Mouse (Mus musculus) lung, embryonic 16.5 days (tissue): ENCODE results near the gene Ndufs5. TPM values are rescaled to one million over a fixed set of nuclear protein-coding genes. Genes with fewer than 3 reads are reported as not detected.

ENCODE experiments used
- ATAC-seq: fragments of 200-750 bp; cut with Nextera tagmentation; 2 replicates; pipeline ENCODE4 v1.8.0; 2017; ENCODE audit warnings: low read depth, mild to moderate bottlenecking, moderate library complexity
- H3K27ac ChIP-seq: fragments of 300-500 bp; sonication (generic); 2 replicates; pipeline ENCODE4 v1.5.1; 2014; ENCODE audit warnings: mild to moderate bottlenecking, control low read depth, low read length
- H3K27me3 ChIP-seq: fragments of 300-500 bp; sonication (generic); 2 replicates; pipeline ENCODE4 v1.6.1; 2014; ENCODE audit warnings: low read depth, low read length, mixed read lengths; ENCODE audit not compliant: control insufficient read depth, insufficient read depth
- H3K36me3 ChIP-seq: fragments of 300-500 bp; sonication (generic); 2 replicates; pipeline ENCODE4 v1.6.1; 2014; ENCODE audit warnings: low read length; ENCODE audit not compliant: control insufficient read depth, insufficient read depth
- H3K4me1 ChIP-seq: fragments of 300-500 bp; sonication (generic); replicated peaks from 2 replicates; pipeline ENCODE4 v1.6.1; 2014; ENCODE audit warnings: low read length, mixed read lengths; ENCODE audit not compliant: control insufficient read depth, insufficient read depth
- H3K4me2 ChIP-seq: fragments of 300-500 bp; sonication (generic); 2 replicates; pipeline ENCODE4 v1.6.1; 2014; ENCODE audit warnings: low read depth, low read length, control low read depth
- H3K4me3 ChIP-seq: fragments of 300-500 bp; sonication (generic); 2 replicates; pipeline ENCODE4 v1.5.1; 2014; ENCODE audit warnings: mild to moderate bottlenecking, low read length, control low read depth
- H3K9ac ChIP-seq: fragments of 300-500 bp; sonication (generic); 2 replicates; pipeline ENCODE4 v1.6.1; 2014; ENCODE audit warnings: low read length, control low read depth
- H3K9me3 ChIP-seq: fragments of 300-500 bp; sonication (generic); 2 replicates; pipeline ENCODE4 v1.6.1; 2016; ENCODE audit warnings: low read length; ENCODE audit not compliant: control insufficient read depth
- WGBS: fragments of 180-500 bp; shearing (Covaris S2); extraction: QIAGEN DNeasy Blood & Tissue Kit; methylation state at CpG from one replicate; pipeline ENCODE4 v1.1.7; 2014; 5-methylcytosine and 5-hydroxymethylcytosine counted together
- polyA plus RNA-seq: library from polyadenylated mRNA; unstranded; fragments of >200 nt; fragmentation: Nextera tagmentation; extraction: Ambion mirVana; gene quantifications from 2 replicates; pipeline ENCODE4 v1.2.1, GENCODE M21; 2015

Ndufs5 gene
- polyA plus RNA-seq, 1 experiment from 2014 or later, result 297 TPM

DNA sequence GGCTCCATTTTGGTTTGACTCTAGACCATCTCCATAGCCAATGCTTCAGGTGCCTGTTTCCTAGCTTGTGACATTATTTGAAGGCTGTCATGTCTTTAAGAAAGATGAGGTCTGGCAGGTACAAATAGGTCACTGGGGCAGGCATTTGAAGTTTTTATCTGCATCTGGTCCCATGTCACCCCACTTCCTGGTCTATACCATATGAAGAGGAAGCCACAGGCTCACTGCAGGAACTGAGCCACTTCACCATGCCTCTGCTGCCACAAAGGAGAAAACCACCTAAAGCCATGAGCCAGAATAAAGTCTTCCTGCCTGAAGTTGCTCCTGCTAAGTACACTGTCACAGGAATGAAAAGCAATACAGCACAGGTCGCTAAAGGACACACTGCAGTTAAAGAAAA is 24.9 kb upstream of the Ndufs5 start:
- Histone ChIP-seq H3K9ac (no peak overlapping the region), H3K9me3 (no peaks in the 10 kb centered on the region), H3K27me3 (no peaks in the 10 kb centered on the region), H3K4me2 (no peak overlapping the region), H3K27ac (no peak overlapping the region), H3K4me3 (no peak overlapping the region), H3K4me1 (no peaks in the 10 kb centered on the region), H3K36me3 (peaks cover 10% of the 10 kb centered on the region)
- WGBS, result 73% methylated on average over 1 of the region's 1 CpGs
- ATAC-seq, result no peak

DNA sequence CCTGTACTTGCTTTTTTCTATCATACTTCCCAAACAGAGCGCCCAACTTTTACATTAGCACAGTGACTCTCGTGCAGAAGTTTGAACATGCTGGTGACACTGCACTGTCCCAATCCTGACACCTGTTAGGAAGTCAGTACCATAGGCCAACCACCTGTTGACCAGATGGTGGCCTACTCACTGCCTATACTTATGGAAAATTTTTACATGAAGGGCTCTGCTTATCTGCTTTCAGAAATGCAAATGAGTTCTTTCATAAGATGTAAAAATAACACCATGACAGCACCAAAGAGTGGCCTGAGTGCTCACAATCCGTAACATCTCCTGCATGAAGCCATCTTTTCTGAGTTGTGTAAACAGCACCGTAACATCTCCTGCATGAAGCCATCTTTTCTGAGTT is 20.7 kb upstream of the Ndufs5 start:
- WGBS, result 91% methylated on average over 4 of the region's 4 CpGs
- H3K9ac ChIP-seq, result no peak overlapping the region
- no peaks in the 10 kb centered on the region for H3K4me1 ChIP-seq
- ATAC-seq, result no peak
- H3K9me3 ChIP-seq, result no peaks in the 10 kb centered on the region
- no peak overlapping the region for H3K4me3 ChIP-seq
- no peak overlapping the region for H3K27ac ChIP-seq
- no peaks in the 10 kb centered on the region for H3K27me3 ChIP-seq
- H3K36me3 ChIP-seq, result peaks cover 15% of the 10 kb centered on the region
- H3K4me2 ChIP-seq, result no peak overlapping the region

DNA sequence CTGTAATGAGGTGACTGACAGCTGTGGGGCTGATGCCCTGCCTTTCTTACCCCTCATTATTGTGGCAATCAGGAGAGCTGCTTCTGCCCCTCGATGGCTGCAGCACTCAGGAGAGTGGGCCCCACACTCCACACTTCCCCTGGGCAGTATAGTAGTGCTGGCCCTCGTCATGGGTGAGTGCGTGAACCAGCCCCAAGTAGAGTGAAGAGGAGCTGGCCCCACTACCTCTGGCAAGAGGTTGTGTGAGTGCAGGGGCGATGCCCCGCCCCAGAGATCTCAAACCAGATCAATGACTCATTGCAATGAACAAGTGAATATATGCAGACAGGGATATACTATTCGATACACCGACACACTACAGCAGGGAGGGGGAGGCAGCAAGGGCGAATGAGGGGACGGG is 15.5 kb upstream of the Ndufs5 start:
- Histone ChIP-seq H3K27me3 (no peaks in the 10 kb centered on the region), H3K4me2 (no peak overlapping the region), H3K27ac (no peak overlapping the region), H3K9ac (no peak overlapping the region), H3K4me3 (no peak overlapping the region), H3K9me3 (no peaks in the 10 kb centered on the region), H3K36me3 (peaks cover 12% of the 10 kb centered on the region), H3K4me1 (no peaks in the 10 kb centered on the region)
- ATAC-seq, result no peak
- 90% methylated on average over 9 of the region's 9 CpGs for WGBS

DNA sequence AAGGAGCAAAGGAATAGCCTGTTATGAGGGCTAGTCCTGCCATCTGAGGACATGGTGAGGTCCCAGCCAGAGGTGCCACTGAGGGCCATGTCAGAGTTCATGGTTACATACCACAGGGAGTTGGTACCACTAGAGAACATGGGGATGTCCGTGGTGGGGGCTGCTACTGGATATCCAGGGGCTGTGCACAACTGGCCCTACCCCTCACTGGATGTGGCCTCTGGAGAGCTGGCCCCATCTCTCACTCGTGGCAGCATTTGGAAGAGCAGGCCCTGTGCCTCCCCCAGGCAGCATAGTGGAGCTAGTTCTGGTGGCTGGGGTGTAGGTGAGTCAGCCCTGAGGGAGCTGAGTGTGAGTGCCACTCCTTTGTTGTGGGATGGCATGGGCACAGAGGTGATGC is 14.9 kb upstream of the Ndufs5 start:
- 88% methylated on average over 2 of the region's 2 CpGs for WGBS
- no peaks in the 10 kb centered on the region for H3K9me3 ChIP-seq
- peaks cover 7% of the 10 kb centered on the region; the same call in 1 of the 2 replicates for H3K36me3 ChIP-seq
- H3K9ac ChIP-seq, result no peak overlapping the region
- H3K4me2 ChIP-seq, result no peak overlapping the region
- no peak overlapping the region for H3K27ac ChIP-seq
- ATAC-seq, result no peak
- no peaks in the 10 kb centered on the region for H3K27me3 ChIP-seq
- no peaks in the 10 kb centered on the region for H3K4me1 ChIP-seq
- no peak overlapping the region for H3K4me3 ChIP-seq

DNA sequence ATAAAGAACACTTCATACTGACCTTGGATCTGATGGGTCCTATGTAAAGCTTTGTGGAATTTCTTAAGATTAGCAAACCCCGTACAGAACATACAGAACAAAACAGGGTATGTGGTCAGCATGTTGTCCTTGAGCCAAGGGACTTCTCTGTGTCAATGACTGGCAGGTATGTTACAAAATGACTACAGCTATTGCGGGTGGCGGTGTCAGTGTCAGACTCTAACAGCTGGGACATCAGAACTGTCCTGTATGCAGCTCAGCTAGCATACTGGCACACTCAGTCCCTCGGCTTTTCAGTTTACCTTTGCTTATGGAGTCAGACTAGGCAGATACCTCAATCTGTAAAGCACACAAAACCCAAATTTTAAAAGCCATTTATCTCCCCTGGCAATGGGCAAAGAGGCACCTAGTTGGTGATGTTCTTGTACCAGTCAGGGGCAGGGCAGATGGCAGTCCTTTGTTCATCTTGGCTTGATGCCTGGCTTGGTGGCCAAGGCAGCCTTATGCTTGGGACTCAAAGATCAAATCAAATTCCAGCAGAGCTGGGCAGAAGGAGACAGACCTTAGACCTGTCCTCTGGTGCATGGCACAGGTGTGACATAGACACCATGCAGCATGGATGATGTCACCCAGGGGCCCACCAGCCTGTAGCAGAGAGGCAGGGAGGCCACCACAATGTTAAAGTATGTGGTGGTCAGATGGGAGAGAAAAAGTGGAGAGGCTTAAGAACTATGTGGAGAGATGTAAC is 14.3 kb upstream of the Ndufs5 start:
- peaks cover 7% of the 10 kb centered on the region; the same call in 1 of the 2 replicates for H3K36me3 ChIP-seq
- no peak overlapping the region for H3K4me2 ChIP-seq
- H3K9ac ChIP-seq, result no peak overlapping the region
- H3K27ac ChIP-seq, result no peak overlapping the region
- no peak overlapping the region for H3K4me3 ChIP-seq
- 88% methylated on average over 4 of the region's 4 CpGs for WGBS
- no peaks in the 10 kb centered on the region for H3K27me3 ChIP-seq
- ATAC-seq, result no peak
- no peaks in the 10 kb centered on the region for H3K9me3 ChIP-seq
- H3K4me1 ChIP-seq, result no peaks in the 10 kb centered on the region

DNA sequence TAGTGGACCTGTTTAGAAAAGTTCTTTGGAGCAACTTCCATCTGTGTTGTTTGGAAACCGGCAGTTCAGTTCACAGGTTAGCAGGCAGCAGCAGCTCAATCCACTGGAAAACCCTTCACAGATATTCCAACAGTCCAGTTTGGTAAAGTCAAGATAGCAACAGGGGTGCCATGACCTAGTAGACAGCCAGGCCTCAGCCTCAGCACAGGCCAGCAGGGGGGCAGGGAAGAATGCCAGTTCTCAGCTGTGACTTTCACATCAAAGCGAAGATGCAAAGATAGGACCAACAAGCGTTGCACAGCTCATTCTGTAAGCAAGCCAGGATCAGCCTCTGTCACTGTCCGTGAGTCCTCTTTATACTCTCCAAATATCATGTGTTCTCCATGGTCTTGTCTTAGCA is 3.8 kb upstream of the Ndufs5 start:
- H3K9me3 ChIP-seq, result no peaks in the 10 kb centered on the region
- no peak overlapping the region for H3K4me3 ChIP-seq
- no peak overlapping the region for H3K9ac ChIP-seq
- 79% methylated on average over 4 of the region's 4 CpGs for WGBS
- H3K4me2 ChIP-seq, result no peak overlapping the region
- H3K27me3 ChIP-seq, result no peaks in the 10 kb centered on the region
- ATAC-seq, result no peak
- peaks cover 5% of the 10 kb centered on the region for H3K4me1 ChIP-seq
- H3K36me3 ChIP-seq, result no peaks in the 10 kb centered on the region
- H3K27ac ChIP-seq, result no peak overlapping the region

DNA sequence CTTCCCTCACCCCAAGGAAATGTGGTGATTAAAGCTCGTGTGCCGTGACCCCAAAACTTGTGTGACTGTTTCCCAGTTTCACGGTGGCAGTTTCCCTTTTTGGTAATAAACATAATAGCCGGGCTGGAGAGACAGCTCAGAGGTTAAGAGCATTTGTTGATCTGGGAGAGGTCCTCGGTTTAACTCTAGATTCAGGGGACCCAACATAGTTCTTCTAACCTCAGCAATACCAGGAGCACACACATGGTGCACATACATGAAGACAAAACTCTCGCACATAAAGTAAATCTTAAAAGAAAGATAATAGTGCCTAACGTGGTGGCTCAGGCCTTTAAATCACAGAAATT is 405 bp upstream of the Ndufs5 start:
- peak overlapping the region; percentile 89 for H3K4me3 ChIP-seq
- peak; percentile 39; the same call in 1 of the 2 replicates for ATAC-seq
- H3K4me1 ChIP-seq, result peaks cover 5% of the 10 kb centered on the region
- peak overlapping the region; percentile 69 for H3K9ac ChIP-seq
- peak overlapping the region; percentile 74 for H3K27ac ChIP-seq
- 0 out of 2 replicates have a peak, but pooled peaks cover 2% of the 10 kb centered on the region for H3K36me3 ChIP-seq
- no peaks in the 10 kb centered on the region for H3K9me3 ChIP-seq
- H3K27me3 ChIP-seq, result no peaks in the 10 kb centered on the region
- H3K4me2 ChIP-seq, result peak overlapping the region; percentile 71
- WGBS, result 19% methylated on average over 7 of the region's 7 CpGs

DNA sequence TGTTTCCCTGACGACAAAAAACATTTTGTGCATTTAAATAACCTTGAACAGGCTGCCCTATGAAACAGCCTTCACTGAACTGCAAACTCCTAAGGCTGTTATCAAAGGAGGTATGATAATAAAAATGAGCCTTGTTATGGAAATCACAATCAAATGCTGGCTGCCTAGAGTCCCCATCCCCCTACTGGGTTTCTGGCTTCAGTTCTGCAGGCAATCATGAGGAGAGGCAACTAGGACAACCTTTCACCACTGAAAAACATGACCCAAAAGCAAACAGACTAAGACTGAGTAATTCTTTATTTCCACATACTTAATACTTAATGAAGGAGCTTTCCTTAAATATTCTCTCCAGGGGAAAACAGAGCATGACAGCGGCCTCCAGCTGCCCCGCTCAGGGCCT is 5.6 kb downstream of the Ndufs5 start:
- Histone ChIP-seq H3K4me2 (no peak overlapping the region), H3K4me1 (peaks cover 3% of the 10 kb centered on the region), H3K4me3 (no peak overlapping the region), H3K9me3 (no peaks in the 10 kb centered on the region), H3K36me3 (peaks cover 7% of the 10 kb centered on the region), H3K27me3 (no peaks in the 10 kb centered on the region), H3K27ac (no peak overlapping the region), H3K9ac (no peak overlapping the region)
- 84% methylated on average over 1 of the region's 3 CpGs for WGBS
- ATAC-seq, result no peak

DNA sequence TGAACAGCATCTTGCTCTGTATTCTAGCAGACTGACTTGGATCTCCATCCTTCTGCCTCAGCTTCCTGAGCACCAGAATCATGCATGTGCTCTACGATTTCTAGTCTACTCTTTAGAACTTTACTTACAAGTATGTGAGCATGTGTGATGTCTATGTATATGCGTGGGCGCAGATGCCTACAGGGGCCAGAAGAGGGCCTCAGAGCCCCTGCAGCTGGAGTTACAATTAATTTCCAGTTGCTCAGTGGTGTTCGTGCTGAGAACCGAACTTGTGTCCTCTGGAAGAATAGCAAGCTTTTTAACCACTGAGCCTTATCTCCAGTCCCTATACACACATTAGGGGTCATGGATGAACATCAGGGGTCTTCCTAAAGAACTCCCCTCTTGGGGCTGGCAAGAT is 10.7 kb downstream of the Ndufs5 start:
- H3K4me3 ChIP-seq, result no peak overlapping the region
- no peaks in the 10 kb centered on the region for H3K4me1 ChIP-seq
- H3K27ac ChIP-seq, result no peak overlapping the region
- no peaks in the 10 kb centered on the region for H3K27me3 ChIP-seq
- peaks cover 4% of the 10 kb centered on the region for H3K36me3 ChIP-seq
- no peak overlapping the region for H3K4me2 ChIP-seq
- ATAC-seq, result no peak
- H3K9ac ChIP-seq, result no peak overlapping the region
- WGBS, result 95% methylated on average over 5 of the region's 5 CpGs
- H3K9me3 ChIP-seq, result no peaks in the 10 kb centered on the region

DNA sequence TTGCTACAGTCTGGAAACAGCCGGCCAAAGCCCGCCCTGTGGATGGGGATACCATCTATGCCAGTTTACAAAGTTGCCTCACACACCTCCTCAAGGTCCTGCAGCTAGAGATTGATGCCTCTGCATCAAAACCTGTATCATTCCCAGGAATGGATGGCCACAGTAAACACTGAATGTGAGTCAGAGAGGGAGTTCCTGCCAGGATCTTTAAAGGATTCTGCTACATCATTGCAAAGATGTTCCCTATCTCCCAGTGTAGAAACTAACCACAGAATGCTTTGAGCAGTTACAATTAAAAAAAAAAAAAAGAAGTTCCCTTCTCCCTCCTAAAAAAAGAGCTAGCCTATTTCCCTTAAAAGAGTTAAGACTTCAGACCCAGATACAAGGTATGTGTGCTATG is 12.7 kb downstream of the Ndufs5 start:
- no peaks in the 10 kb centered on the region for H3K27me3 ChIP-seq
- H3K36me3 ChIP-seq, result no peaks in the 10 kb centered on the region
- no peak for ATAC-seq
- no peak overlapping the region for H3K27ac ChIP-seq
- 82% methylated on average over 2 of the region's 2 CpGs for WGBS
- no peaks in the 10 kb centered on the region for H3K4me1 ChIP-seq
- H3K4me3 ChIP-seq, result no peak overlapping the region
- no peaks in the 10 kb centered on the region for H3K9me3 ChIP-seq
- H3K9ac ChIP-seq, result no peak overlapping the region
- no peak overlapping the region for H3K4me2 ChIP-seq
